Mouse (Mus musculus) right cerebral cortex, postnatal 10 days (tissue): Measurements from ENCODE around the gene Mepce.
"Not testable (repeated sequence)": the region's sequence is repeated elsewhere in the genome, so short reads cannot be mapped to it uniquely, and the experiment has no call there.

Experiments
- DNase-seq, 2 experiments: peaks; one replicate each; pipeline ENCODE4 v3.0.0; 2021; ENCODE audit warnings: low spot score in 2 of 2

Mepce gene

GRCm38 (mm10) chr5:137787151-137787928, at the start of gene Mepce, which contains the start of gene Zcwpw1:
Gene Mepce (minus strand): TSS chr5:137787655.
Gene Zcwpw1 (plus strand): TSS chr5:137787798.
- peak; percentile 96 to 98 for DNase-seq

GRCm38 (mm10) chr5:137837110-137837509, 49.7 kb upstream of the Mepce start:
- not testable (repeated sequence) for DNase-seq

- DNase-seq, result no peak
These were observed 49.2 kb upstream of the Mepce start for GRCm38 (mm10) chr5:137836611-137837010.

GRCm38 (mm10) chr5:137835966-137836520, 48.6 kb upstream of the Mepce start, which contains the start of gene Pilra:
Gene Pilra (minus strand): TSS chr5:137836281.
- DNase-seq, result not testable (repeated sequence)

- no peak for DNase-seq
These were observed 46.0 kb upstream of the Mepce start for GRCm38 (mm10) chr5:137833500-137833899.

- no peak for DNase-seq
These were observed 44.1 kb upstream of the Mepce start for GRCm38 (mm10) chr5:137831506-137831905.

- no peak for DNase-seq
These were observed 43.7 kb upstream of the Mepce start for GRCm38 (mm10) chr5:137831106-137831505.

- peak; percentile 28 to 32 for DNase-seq
These were observed 42.8 kb upstream of the Mepce start for GRCm38 (mm10) chr5:137830238-137830637.

GRCm38 (mm10) chr5:137828694-137829093, 41.2 kb upstream of the Mepce start:
- DNase-seq, result no peak

- no peak for DNase-seq
These were observed 39.0 kb upstream of the Mepce start for GRCm38 (mm10) chr5:137826421-137826820.

- DNase-seq, result no peak
These were observed 38.5 kb upstream of the Mepce start for GRCm38 (mm10) chr5:137825971-137826370.

- no peak for DNase-seq
These were observed 37.6 kb upstream of the Mepce start for GRCm38 (mm10) chr5:137825030-137825429.

- no peak for DNase-seq
These were observed 36.1 kb upstream of the Mepce start for GRCm38 (mm10) chr5:137823455-137824045.

GRCm38 (mm10) chr5:137822602-137823001, 35.1 kb upstream of the Mepce start:
- no peak for DNase-seq

GRCm38 (mm10) chr5:137822126-137822525, 34.7 kb upstream of the Mepce start:
- DNase-seq, result no peak

GRCm38 (mm10) chr5:137817466-137818222, 30.2 kb upstream of the Mepce start:
- DNase-seq, result no peak

- DNase-seq, result no peak
These were observed 20.9 kb upstream of the Mepce start for GRCm38 (mm10) chr5:137808316-137808715.

GRCm38 (mm10) chr5:137806158-137806557, 18.7 kb upstream of the Mepce start:
- DNase-seq, result no peak

- no peak for DNase-seq
These were observed 13.5 kb upstream of the Mepce start for GRCm38 (mm10) chr5:137800917-137801316.

- no peak for DNase-seq
These were observed 9.2 kb upstream of the Mepce start for GRCm38 (mm10) chr5:137796606-137797005.

- no peak for DNase-seq
These were observed 4.1 kb upstream of the Mepce start for GRCm38 (mm10) chr5:137791553-137791952.

GRCm38 (mm10) chr5:137788946-137789531, 1.6 kb upstream of the Mepce start:
- DNase-seq, result no peak
